Mouse (Mus musculus): ENCODE data around the gene Cabin1. TPM values are rescaled to one million over a fixed set of nuclear protein-coding genes. Genes with fewer than 3 reads are reported as not detected.

Cabin1 gene
- polyA plus RNA-seq, 1 experiment from 2014 or later: 50.0 TPM

GRCm38 (mm10) chr10:75707901-75708632, 56.1 kb downstream of the Cabin1 start:
- ATAC-seq (ENCODE audit: insufficient read depth): no peak
- Histone ChIP-seq H3K27me3 (ENCODE audit: insufficient read depth, low read length) (no peaks in the 10 kb centered on the region), H3K36me3 (ENCODE audit: insufficient read depth) (peaks cover 54% of the 10 kb centered on the region), H3K9me3 (ENCODE audit: low read depth, low read length) (no peaks in the 10 kb centered on the region), H3K4me1 (ENCODE audit: insufficient read depth) (no peaks in the 10 kb centered on the region), H3K27ac (ENCODE audit: low read depth) (no peak overlapping the region), H3K4me2 (no peak overlapping the region), H3K4me3 (ENCODE audit: low read depth, low read length) (no peak overlapping the region), H3K9ac (no peak overlapping the region)
- no peak for DNase-seq
- TF ChIP-seq CTCF (IDR thresholded peaks at IDR 0.05; ENCODE audit: low read depth): no peak
- WGBS: 80% methylated on average over 3 of the region's 3 CpGs

- ATAC-seq (ENCODE audit: insufficient read depth) (no peak), DNase-seq (no peak)
- Histone ChIP-seq H3K9me3 (ENCODE audit: low read depth, low read length) (no peaks in the 10 kb centered on the region), H3K4me1 (ENCODE audit: insufficient read depth) (no peaks in the 10 kb centered on the region), H3K4me3 (ENCODE audit: low read depth, low read length) (no peak overlapping the region), H3K27ac (ENCODE audit: low read depth) (no peak overlapping the region), H3K27me3 (ENCODE audit: insufficient read depth, low read length) (no peaks in the 10 kb centered on the region), H3K9ac (no peak overlapping the region), H3K36me3 (ENCODE audit: insufficient read depth) (peaks cover 53% of the 10 kb centered on the region), H3K4me2 (no peak overlapping the region)
- 0 out of 2 replicates have a peak, but pooled peaks have one; percentile 5 for TF ChIP-seq CTCF (IDR thresholded peaks at IDR 0.05; ENCODE audit: low read depth)
- 75% methylated on average over 8 of the region's 8 CpGs for WGBS
Measured at GRCm38 (mm10) chr10:75706632-75707216, 57.4 kb downstream of the Cabin1 start.

DNA sequence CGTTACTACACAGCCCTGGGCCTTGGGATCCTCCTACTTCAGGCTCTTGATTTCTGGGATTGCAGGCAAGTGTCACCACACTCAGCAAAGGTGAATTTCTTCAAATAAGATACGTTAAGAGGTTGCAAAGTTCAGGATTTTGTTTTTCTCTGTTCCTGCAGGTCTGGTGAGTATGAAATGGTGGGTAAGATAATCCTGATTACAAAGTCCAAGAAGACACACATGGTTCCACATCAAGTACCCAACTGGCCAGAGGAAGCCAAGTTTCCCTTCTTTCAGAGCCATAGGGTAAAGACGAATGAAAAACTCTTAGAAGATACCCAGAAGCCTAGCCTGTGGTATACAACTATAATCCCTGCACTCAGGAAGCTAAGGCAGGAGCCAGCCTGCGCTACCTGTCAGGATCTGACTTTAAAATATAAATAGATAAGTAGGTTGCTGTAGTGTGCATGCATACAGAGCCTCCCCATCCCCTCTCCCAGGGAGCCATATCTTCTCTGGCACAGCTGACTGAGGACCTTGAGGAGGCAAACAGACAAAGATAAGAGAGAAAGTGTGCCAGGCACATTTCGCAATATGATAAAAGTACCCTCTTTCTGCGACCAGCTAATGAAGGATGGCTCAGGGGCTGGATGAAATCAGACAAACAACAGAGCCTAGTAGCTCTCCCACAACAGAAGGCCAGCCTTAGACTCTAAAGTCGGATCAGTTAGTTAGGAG, 58.3 kb downstream of the Cabin1 start:
- DNase-seq (no peak), ATAC-seq (ENCODE audit: insufficient read depth) (peak; percentile 12; the same call in 1 of the 2 replicates)
- Histone ChIP-seq H3K9me3 (ENCODE audit: low read depth, low read length) (no peaks in the 10 kb centered on the region), H3K9ac (no peak overlapping the region), H3K36me3 (ENCODE audit: insufficient read depth) (peaks cover 50% of the 10 kb centered on the region), H3K27ac (ENCODE audit: low read depth) (no peak overlapping the region), H3K4me2 (no peak overlapping the region), H3K27me3 (ENCODE audit: insufficient read depth, low read length) (no peaks in the 10 kb centered on the region), H3K4me3 (ENCODE audit: low read depth, low read length) (no peak overlapping the region), H3K4me1 (ENCODE audit: insufficient read depth) (no peaks in the 10 kb centered on the region)
- no peak for TF ChIP-seq CTCF (IDR thresholded peaks at IDR 0.05; ENCODE audit: low read depth)
- WGBS: 68% methylated on average over 7 of the region's 7 CpGs

DNA sequence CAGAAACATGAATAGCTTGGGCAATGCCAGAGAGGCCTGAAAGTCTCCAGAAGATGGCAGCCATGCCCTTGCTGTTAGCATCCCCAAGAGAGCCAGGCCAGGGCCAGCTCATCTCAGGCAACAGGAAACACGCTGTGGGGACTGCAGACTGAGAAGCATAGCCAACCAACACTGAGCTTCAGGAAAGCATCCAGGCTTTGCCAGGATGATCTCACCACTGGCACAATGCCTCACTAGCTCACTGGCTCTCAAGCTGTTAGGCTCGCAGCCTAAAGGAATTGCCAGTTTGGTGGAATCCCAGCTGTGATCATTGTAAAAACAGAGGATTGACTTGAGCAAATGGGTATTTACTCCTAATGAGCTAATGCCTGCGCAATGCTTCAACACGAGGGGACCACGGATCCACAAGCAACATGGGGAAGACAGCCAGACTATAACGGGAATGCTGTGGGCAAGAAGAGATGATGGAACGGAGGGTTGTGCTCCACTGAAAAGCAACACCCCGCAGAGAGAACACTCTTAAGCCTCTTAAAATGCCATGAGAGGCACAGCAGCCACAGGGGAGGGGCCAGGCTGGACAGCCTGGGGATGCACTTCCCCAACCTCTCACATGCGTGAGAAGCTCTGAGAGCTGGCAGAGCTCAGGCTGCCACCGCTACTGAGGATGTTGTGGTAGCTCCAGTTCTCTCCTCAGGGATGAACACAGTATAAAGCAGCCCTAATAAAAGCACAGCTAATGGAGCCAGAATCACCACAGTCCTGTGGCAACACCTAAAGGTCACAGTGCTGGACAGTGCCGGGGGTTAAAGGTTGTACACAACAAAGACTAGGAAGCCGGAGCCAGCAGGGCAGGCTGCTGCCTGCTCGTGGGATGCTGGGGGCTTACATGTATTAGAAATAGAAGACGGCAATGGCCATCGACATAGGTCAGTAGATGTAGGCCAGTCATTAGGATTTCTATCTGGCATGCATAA, 59.6 kb downstream of the Cabin1 start:
- Histone ChIP-seq H3K27me3 (ENCODE audit: insufficient read depth, low read length) (no peaks in the 10 kb centered on the region), H3K27ac (ENCODE audit: low read depth) (peak overlapping the region; percentile 36; the same call in 1 of the 2 replicates), H3K4me3 (ENCODE audit: low read depth, low read length) (no peak overlapping the region), H3K36me3 (ENCODE audit: insufficient read depth) (peaks cover 40% of the 10 kb centered on the region), H3K4me2 (no peak overlapping the region), H3K9me3 (ENCODE audit: low read depth, low read length) (no peaks in the 10 kb centered on the region), H3K9ac (no peak overlapping the region; the same call in 1 of the 2 replicates), H3K4me1 (ENCODE audit: insufficient read depth) (no peaks in the 10 kb centered on the region)
- DNase-seq (peak; percentile 74), ATAC-seq (ENCODE audit: insufficient read depth) (peak; percentile 55; the same call in 1 of the 2 replicates)
- no peak for TF ChIP-seq CTCF (IDR thresholded peaks at IDR 0.05; ENCODE audit: low read depth)
- WGBS: 65% methylated on average over 15 of the region's 15 CpGs

DNA sequence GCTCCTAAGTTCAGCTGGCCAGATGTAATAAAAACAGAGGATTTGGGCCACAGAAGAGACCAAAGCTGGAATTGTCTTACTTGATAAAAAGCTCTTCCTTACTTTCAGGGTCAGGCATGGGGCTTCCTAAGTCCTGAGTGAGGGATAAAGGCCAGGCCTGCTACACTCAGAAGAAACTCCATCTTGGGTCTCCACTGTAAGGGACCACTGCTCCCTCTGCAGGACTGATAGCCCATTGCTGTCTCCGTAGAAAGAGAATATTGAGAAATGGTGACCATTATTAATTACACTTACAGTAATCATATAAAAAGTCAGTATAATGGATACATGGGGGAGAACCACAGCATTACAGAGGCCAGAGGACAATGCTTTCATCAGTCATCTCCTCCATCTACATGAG, 60.6 kb downstream of the Cabin1 start:
- Histone ChIP-seq H3K4me3 (ENCODE audit: low read depth, low read length) (no peak overlapping the region), H3K27me3 (ENCODE audit: insufficient read depth, low read length) (no peaks in the 10 kb centered on the region), H3K9me3 (ENCODE audit: low read depth, low read length) (no peaks in the 10 kb centered on the region), H3K27ac (ENCODE audit: low read depth) (no peak overlapping the region), H3K36me3 (ENCODE audit: insufficient read depth) (peaks cover 40% of the 10 kb centered on the region), H3K4me1 (ENCODE audit: insufficient read depth) (no peaks in the 10 kb centered on the region), H3K9ac (no peak overlapping the region), H3K4me2 (no peak overlapping the region)
- ATAC-seq (ENCODE audit: insufficient read depth) (no peak), DNase-seq (peak; percentile 52)
- WGBS: 55% methylated on average over 1 of the region's 1 CpGs
- peak; percentile 52 for TF ChIP-seq CTCF (IDR thresholded peaks at IDR 0.05; ENCODE audit: low read depth)

GRCm38 (mm10) chr10:75702494-75702893, 61.6 kb downstream of the Cabin1 start:
- H3K27ac ChIP-seq (ENCODE audit: low read depth): no peak overlapping the region

More at GRCm38 (mm10) chr10:75702494-75702893, 61.6 kb downstream of the Cabin1 start:
- Histone ChIP-seq H3K9ac (no peak overlapping the region), H3K4me3 (ENCODE audit: low read depth, low read length) (no peak overlapping the region), H3K9me3 (ENCODE audit: low read depth, low read length) (no peaks in the 10 kb centered on the region), H3K4me2 (no peak overlapping the region), H3K27me3 (ENCODE audit: insufficient read depth, low read length) (no peaks in the 10 kb centered on the region), H3K4me1 (ENCODE audit: insufficient read depth) (no peaks in the 10 kb centered on the region), H3K36me3 (ENCODE audit: insufficient read depth) (peaks cover 41% of the 10 kb centered on the region)
- no peak for TF ChIP-seq CTCF (IDR thresholded peaks at IDR 0.05; ENCODE audit: low read depth)
- WGBS: 94% methylated on average over 2 of the region's 2 CpGs
- DNase-seq (no peak), ATAC-seq (ENCODE audit: insufficient read depth) (no peak)
